In the genomic region with DNA sequence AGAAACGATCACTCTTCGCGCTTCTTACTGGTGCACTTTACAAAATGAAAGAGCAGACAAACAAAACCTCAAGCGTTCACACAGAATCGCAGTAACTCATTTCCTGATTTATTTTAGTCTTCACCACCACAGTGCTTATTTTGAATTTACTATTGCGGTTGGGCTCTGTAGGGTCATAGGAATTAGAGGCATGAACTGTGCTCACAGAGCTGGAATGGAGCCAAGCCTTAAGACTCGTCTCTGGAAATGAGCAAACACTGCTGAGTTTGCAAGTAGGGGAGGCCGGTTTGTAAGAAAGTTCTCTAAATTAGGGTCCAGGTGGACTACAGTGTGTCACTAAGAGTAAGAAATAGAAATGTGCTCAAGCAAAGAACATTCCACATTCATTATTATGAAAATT, we compare ENCODE assay signal across 20 mouse cellular contexts.
DNase-seq lines count a peak whose midpoint lies in the region; ATAC-seq and TF ChIP-seq lines count a peak whose summit lies in the region.
"Had no signal": no experiment of that assay in that cellular context is flagged by ENCODE, and none has a peak within 500 bp of the region (broad histone marks: within the 10 kb centered on the region; RNA-seq: fewer than 3 reads in every experiment).

No protein-coding gene starts in this region.

- no peaks in the 10 kb centered on the region for H3K36me3 ChIP-seq in embryonic facial prominence, embryonic 14.5 days (ENCODE audit: control insufficient read depth, insufficient read depth, low read length)
- H3K36me3 ChIP-seq in embryonic facial prominence, embryonic 10.5 days (replicated peaks) = no peaks in the 10 kb centered on the region
- no peaks in the 10 kb centered on the region for H3K36me3 ChIP-seq in kidney, postnatal 0 days (ENCODE audit: insufficient read depth, low read length)
- H3K36me3 ChIP-seq in lung, embryonic 16.5 days (ENCODE audit: control insufficient read depth, insufficient read depth, low read length) = no peaks in the 10 kb centered on the region
- H3K36me3 ChIP-seq: embryonic facial prominence, embryonic 12.5 days; hindbrain, embryonic 15.5 days; liver, embryonic 12.5 days had no signal

- ATAC-seq in embryonic facial prominence, embryonic 14.5 days (ENCODE audit: low read depth) = peak; percentile 44; the same call in 1 of the 2 replicates
- no peak for ATAC-seq in kidney, postnatal 0 days (replicated peaks; ENCODE audit: low FRiP score, low read depth)
- ATAC-seq in lung, embryonic 16.5 days (ENCODE audit: low read depth) = peak; percentile 86
- ATAC-seq: forebrain, embryonic 16.5 days; liver, embryonic 12.5 days had no signal

- TF ChIP-seq CTCF in kidney, postnatal 0 days (IDR thresholded peaks at IDR 0.05; ENCODE audit: low read depth) = no peak

- no peaks in the 10 kb centered on the region for H3K27me3 ChIP-seq in embryonic facial prominence, embryonic 14.5 days (replicated peaks; ENCODE audit: control insufficient read depth, insufficient read depth, low read length)
- no peaks in the 10 kb centered on the region for H3K27me3 ChIP-seq in embryonic facial prominence, embryonic 10.5 days (replicated peaks; ENCODE audit: low read depth, poor library complexity, severe bottlenecking)
- H3K27me3 ChIP-seq in kidney, postnatal 0 days (ENCODE audit: insufficient read depth, low read length) = no peaks in the 10 kb centered on the region
- no peaks in the 10 kb centered on the region for H3K27me3 ChIP-seq in lung, embryonic 16.5 days (ENCODE audit: control insufficient read depth, insufficient read depth, low read depth, low read length)
- H3K27me3 ChIP-seq: CH12.LX; embryonic facial prominence, embryonic 12.5 days; hindbrain, embryonic 15.5 days; liver, embryonic 12.5 days had no signal

- DNase-seq in embryonic facial prominence, embryonic 14.5 days (ENCODE audit: low spot score) = peak; percentile 88
- no peak for DNase-seq in embryonic facial prominence, embryonic 10.5 days (ENCODE audit: low spot score)
- peak; percentile 63 for DNase-seq in kidney, postnatal 0 days (ENCODE audit: low spot score)
- no peak for DNase-seq in kidney, adult 8-10 months
- no peak for DNase-seq in lung, postnatal 4 days
- peak; percentile 4 for DNase-seq in lung, postnatal 14 days
- DNase-seq in left cerebral cortex, adult 8-10 months (ENCODE audit: low spot score in 2 of 2) = no peak
- DNase-seq: cerebellum, adult 9-11 months; gastrocnemius, postnatal 36 days; left cerebral cortex, postnatal 4 days; right cerebral cortex, postnatal 25 days; thymus, postnatal 25 days had no signal

- no peak overlapping the region for H3K4me2 ChIP-seq in embryonic facial prominence, embryonic 14.5 days (ENCODE audit: low read depth, low read length)
- no peak overlapping the region for H3K4me2 ChIP-seq in kidney, postnatal 0 days (ENCODE audit: low read length)
- H3K4me2 ChIP-seq in lung, embryonic 16.5 days (ENCODE audit: low read depth, low read length) = peak overlapping the region; percentile 4; the same call in 1 of the 2 replicates
- H3K4me2 ChIP-seq: embryonic facial prominence, embryonic 12.5 days; heart, embryonic 11.5 days; hindbrain, embryonic 15.5 days; liver, embryonic 12.5 days; midbrain, embryonic 11.5 days had no signal

- no peak overlapping the region for H3K9ac ChIP-seq in embryonic facial prominence, embryonic 14.5 days (ENCODE audit: low read depth, low read length)
- H3K9ac ChIP-seq in kidney, postnatal 0 days (ENCODE audit: low read depth, low read length) = no peak overlapping the region
- no peak overlapping the region for H3K9ac ChIP-seq in lung, embryonic 16.5 days (ENCODE audit: low read length)
- H3K9ac ChIP-seq: embryonic facial prominence, embryonic 12.5 days; hindbrain, embryonic 15.5 days; liver, embryonic 12.5 days had no signal

- WGBS in embryonic facial prominence, embryonic 14.5 days = 47% methylated on average over 8 of the region's 8 CpGs
- 89% methylated on average over 8 of the region's 8 CpGs for WGBS in embryonic facial prominence, embryonic 10.5 days
- 50% methylated on average over 8 of the region's 8 CpGs for WGBS in kidney, postnatal 0 days
- WGBS in lung, embryonic 16.5 days = 16% methylated on average over 8 of the region's 8 CpGs

- peaks cover 3% of the 10 kb centered on the region; the same call in 1 of the 2 replicates for H3K4me1 ChIP-seq in embryonic facial prominence, embryonic 14.5 days (ENCODE audit: control insufficient read depth, insufficient read depth, low read length)
- peaks cover 7% of the 10 kb centered on the region for H3K4me1 ChIP-seq in embryonic facial prominence, embryonic 10.5 days
- no peaks in the 10 kb centered on the region for H3K4me1 ChIP-seq in kidney, postnatal 0 days (replicated peaks; ENCODE audit: insufficient read depth, low read length)
- peaks cover 2% of the 10 kb centered on the region; the same call in 1 of the 2 replicates for H3K4me1 ChIP-seq in lung, embryonic 16.5 days (replicated peaks; ENCODE audit: control insufficient read depth, insufficient read depth, low read length)
- H3K4me1 ChIP-seq: embryonic facial prominence, embryonic 12.5 days; liver, embryonic 12.5 days had no signal

- H3K9me3 ChIP-seq in embryonic facial prominence, embryonic 14.5 days (ENCODE audit: control insufficient read depth, low read length) = no peaks in the 10 kb centered on the region
- no peaks in the 10 kb centered on the region for H3K9me3 ChIP-seq in embryonic facial prominence, embryonic 10.5 days
- no peaks in the 10 kb centered on the region for H3K9me3 ChIP-seq in kidney, postnatal 0 days (replicated peaks; ENCODE audit: low read length)
- H3K9me3 ChIP-seq in lung, embryonic 16.5 days (ENCODE audit: control insufficient read depth, low read length) = no peaks in the 10 kb centered on the region
- H3K9me3 ChIP-seq: embryonic facial prominence, embryonic 12.5 days; hindbrain, embryonic 15.5 days; liver, embryonic 12.5 days had no signal

- H3K27ac ChIP-seq in embryonic facial prominence, embryonic 14.5 days (replicated peaks; ENCODE audit: low read depth, low read length) = no peak overlapping the region
- H3K27ac ChIP-seq in embryonic facial prominence, embryonic 10.5 days (replicated peaks) = no peak overlapping the region
- H3K27ac ChIP-seq in kidney, postnatal 0 days = no peak overlapping the region
- peak overlapping the region; percentile 48; the same call in 1 of the 2 replicates for H3K27ac ChIP-seq in lung, embryonic 16.5 days (ENCODE audit: low read length)
- H3K27ac ChIP-seq: embryonic facial prominence, embryonic 12.5 days; hindbrain, embryonic 15.5 days; liver, embryonic 12.5 days had no signal

- no peak overlapping the region for H3K4me3 ChIP-seq in embryonic facial prominence, embryonic 14.5 days (ENCODE audit: low read depth, low read length)
- H3K4me3 ChIP-seq in embryonic facial prominence, embryonic 10.5 days = no peak overlapping the region
- no peak overlapping the region for H3K4me3 ChIP-seq in kidney, postnatal 0 days (replicated peaks; ENCODE audit: low read depth, low read length)
- no peak overlapping the region for H3K4me3 ChIP-seq in lung, embryonic 16.5 days (ENCODE audit: low read length)
- H3K4me3 ChIP-seq: embryonic facial prominence, embryonic 12.5 days; hindbrain, embryonic 15.5 days; liver, embryonic 12.5 days had no signal

Comparison
In these comparisons a context has a peak if more than half of its experiments do, and no peak if none do; other contexts are left out.
1. DNase-seq: peak in embryonic facial prominence, embryonic 14.5 days (single experiment), kidney, postnatal 0 days (single experiment) and lung, postnatal 14 days (single experiment); none in embryonic facial prominence, embryonic 10.5 days (single experiment), kidney, adult 8-10 months (0 of 2), lung, postnatal 4 days (0 of 2) and left cerebral cortex, adult 8-10 months (0 of 2).